Mouse (Mus musculus) embryonic fibroblast, embryonic 13.5 days (primary cell): ENCODE data around the gene Plcl2.

Source experiments
- CTCF ChIP-seq: IDR thresholded peaks from 2 replicates; pipeline ENCODE4 v1.5.1; 2011; ENCODE audit warnings: mild to moderate bottlenecking, control low read depth, low read length, moderate library complexity, borderline replicate concordance; ENCODE audit not compliant: insufficient read depth
- POLR2A ChIP-seq: IDR thresholded peaks from 2 replicates; pipeline ENCODE4 v1.6.1; 2011; ENCODE audit warnings: low read depth, mild to moderate bottlenecking, control low read depth, low read length, moderate library complexity

- TF ChIP-seq POLR2A: no peak
- no peak for TF ChIP-seq CTCF
Measured at GRCm38 (mm10) chr17:50484981-50485380, 24.2 kb upstream of the Plcl2 start.
